Mouse (Mus musculus) megakaryocyte, adult 5-6 weeks (primary cell): ENCODE results near the gene Hoxc6. TPM values are rescaled to one million over a fixed set of nuclear protein-coding genes. Genes with fewer than 3 reads are reported as not detected.

Source experiments
- ATAC-seq: 2 replicates; pipeline ENCODE4 v1.8.0; 2016; ENCODE audit warnings: mild to moderate bottlenecking, inconsistent platforms; ENCODE audit not compliant: poor library complexity, severe bottlenecking
- total RNA-seq, 2 experiments: library from RNA; stranded (forward) in 1 of 2; stranded (reverse) in 1 of 2; fragments of 153-499, 151-499 nt in 1 of 2; fragments of 221-1000, 200-1000 nt in 1 of 2; gene quantifications; 2 replicates each; pipeline versions ENCODE4 v1.2.3 to v1.2.4; 2015 to 2017

Gene Hoxc6
- total RNA-seq, 2 experiments from 2014 or later = not detected

- no peak for ATAC-seq
Observed at GRCm38 (mm10) chr15:103034807-103035547, 36.9 kb downstream of the Hoxc6 start.

- ATAC-seq = no peak
Observed at GRCm38 (mm10) chr15:103035548-103035881, 37.5 kb downstream of the Hoxc6 start.

GRCm38 (mm10) chr15:103037579-103037978 lies 39.5 kb downstream of the Hoxc6 start:
- no peak for ATAC-seq

DNA sequence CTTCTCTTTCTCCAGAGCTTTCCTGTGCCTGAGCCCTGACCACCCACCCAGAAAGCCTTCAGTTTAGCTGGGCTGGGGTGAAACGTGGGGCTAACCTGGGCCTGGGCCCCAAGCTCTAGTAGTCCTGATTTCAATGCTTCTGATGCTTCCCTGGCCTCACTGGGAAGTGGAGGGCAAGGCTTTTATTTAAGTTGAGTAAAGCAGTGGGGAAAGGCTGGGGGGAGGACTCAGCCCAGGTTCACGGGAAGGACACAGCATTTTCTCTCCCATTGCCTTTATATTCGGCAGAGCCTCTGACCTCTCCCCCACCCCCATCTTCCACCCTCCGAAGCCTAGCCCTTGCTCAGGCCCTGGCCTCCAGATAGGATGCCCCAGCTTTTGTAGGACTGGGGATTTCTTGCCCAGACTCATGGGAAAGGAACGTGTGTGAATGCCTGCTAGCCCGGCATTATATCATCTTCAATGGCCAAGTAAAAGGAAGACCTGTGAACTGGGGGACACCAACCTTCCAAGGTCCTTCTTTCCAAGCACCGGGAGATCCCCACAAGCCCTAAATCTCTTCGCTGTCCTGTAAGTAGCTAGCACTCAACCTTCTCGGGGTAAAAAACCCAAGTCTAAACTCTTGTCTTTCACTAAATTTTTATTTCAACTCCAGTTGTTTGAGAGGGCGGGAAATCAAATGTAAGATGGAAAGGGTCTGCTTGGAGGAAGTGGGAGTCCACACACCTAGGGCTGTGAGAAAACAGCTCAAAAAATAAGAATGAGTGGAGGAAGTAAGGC lies 40.8 kb downstream of the Hoxc6 start:
- no peak for ATAC-seq

- no peak for ATAC-seq
Observed at GRCm38 (mm10) chr15:103039609-103040008, 41.6 kb downstream of the Hoxc6 start.

DNA sequence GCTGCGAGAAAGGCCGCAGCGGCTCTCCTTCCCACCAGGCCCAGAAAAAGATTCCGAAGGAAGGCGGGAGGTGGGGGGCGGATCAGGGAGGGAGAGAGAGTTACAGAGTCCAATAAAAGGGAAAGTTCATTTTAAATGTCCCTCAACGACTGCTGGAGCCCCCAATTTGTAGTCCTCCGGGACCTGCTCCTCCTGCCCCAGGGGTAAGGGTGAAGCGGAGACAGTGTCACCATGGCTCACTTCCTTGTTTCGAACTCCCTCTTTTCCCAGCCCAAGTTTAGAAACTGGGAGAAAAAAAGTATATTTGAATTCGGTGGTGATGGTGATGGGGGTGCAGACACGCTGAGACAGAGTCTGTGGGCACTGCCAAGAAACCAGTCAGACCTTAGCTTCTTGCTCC lies 42.5 kb downstream of the Hoxc6 start:
- ATAC-seq = no peak

GRCm38 (mm10) chr15:103041613-103042012 lies 43.6 kb downstream of the Hoxc6 start:
- ATAC-seq = no peak

DNA sequence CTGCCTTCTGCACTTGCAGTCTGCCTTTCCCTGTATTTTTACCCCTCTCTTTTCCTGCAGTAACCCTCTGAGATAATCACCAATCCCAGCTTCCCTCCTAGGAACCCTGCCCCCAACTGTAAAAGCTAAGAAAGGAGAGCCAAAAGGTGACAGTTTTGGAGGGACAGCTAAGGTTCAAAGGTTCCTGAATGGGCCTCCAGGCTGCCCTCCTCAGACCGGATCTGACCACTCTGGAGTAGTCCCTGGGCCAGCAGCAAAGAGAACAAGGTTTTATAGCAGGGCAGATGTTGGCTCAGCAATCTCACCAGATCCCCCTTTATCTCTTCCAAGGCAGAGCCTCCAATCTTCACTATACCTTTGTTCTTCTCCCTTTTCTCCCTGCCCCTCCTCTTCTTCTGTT lies 44.2 kb downstream of the Hoxc6 start:
- ATAC-seq = no peak

DNA sequence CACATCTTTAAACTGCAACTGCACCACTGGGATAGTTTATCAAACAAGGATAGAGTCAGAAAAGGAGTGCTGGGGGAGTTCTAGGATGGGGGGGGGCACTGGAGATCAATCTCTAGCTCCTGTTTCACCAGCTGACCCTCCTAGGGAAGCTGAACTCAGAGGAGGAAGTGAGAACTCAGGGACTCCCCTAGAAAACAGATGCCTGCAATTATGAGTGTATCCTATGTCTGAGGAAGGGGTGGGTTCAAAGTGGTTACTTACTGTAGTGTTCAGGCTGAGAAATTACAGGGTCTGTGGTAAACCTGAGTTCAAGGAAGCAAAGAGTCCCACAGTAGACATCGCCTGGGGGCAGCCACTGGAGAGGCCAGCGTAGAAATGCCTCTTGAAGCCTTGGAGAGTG lies 53.6 kb downstream of the Hoxc6 start:
- no peak for ATAC-seq

DNA sequence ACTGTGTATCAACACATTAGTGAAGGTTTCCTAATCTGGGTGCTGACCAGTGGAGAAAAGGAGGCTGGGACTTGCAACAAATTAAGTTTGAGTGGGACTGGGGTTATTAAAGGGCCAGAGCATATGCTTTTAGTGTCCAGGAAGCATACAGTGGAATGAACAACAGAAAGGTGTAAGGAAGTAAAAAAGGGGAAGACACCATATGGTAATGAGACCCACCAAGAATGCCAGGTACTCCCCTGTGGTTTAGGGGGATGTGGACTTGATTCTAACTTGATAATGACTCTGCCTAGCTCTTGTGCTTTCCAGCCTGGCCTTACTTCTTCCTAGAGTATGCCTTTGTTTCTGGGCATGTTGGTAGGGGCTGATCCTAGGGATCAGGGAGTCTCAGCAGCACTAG lies 55.2 kb downstream of the Hoxc6 start:
- no peak for ATAC-seq

- ATAC-seq = no peak
Observed at GRCm38 (mm10) chr15:103056396-103056795, 58.3 kb downstream of the Hoxc6 start.

GRCm38 (mm10) chr15:103058715-103059114 lies 60.7 kb downstream of the Hoxc6 start:
- no peak for ATAC-seq

GRCm38 (mm10) chr15:103059393-103059992 lies 61.4 kb downstream of the Hoxc6 start:
- ATAC-seq = no peak

GRCm38 (mm10) chr15:103060021-103060340 lies 61.9 kb downstream of the Hoxc6 start:
- no peak for ATAC-seq

GRCm38 (mm10) chr15:103060341-103061130 lies 62.5 kb downstream of the Hoxc6 start:
- no peak for ATAC-seq

- ATAC-seq = no peak
Observed at GRCm38 (mm10) chr15:103061131-103061825, 63.2 kb downstream of the Hoxc6 start.

Other genes with a start within 250 kb of the Hoxc6 start
- not detected in 2 replicates for gene Hoxc13, start 77.2 kb upstream of the Hoxc6 start, total RNA-seq (2015)
- gene Hoxc13, start 77.2 kb upstream of the Hoxc6 start, total RNA-seq (2017) = not detected in 2 replicates
- gene Hoxc12, start 61.5 kb upstream of the Hoxc6 start, total RNA-seq (2015) = not detected in 2 replicates
- gene Hoxc12, start 61.5 kb upstream of the Hoxc6 start, total RNA-seq (2017) = not detected in 2 replicates
- gene Hoxc11, start 43.8 kb upstream of the Hoxc6 start, total RNA-seq (2015) = not detected in 2 replicates
- not detected in 2 replicates for gene Hoxc11, start 43.8 kb upstream of the Hoxc6 start, total RNA-seq (2017)
- gene Hoxc10, start 31.5 kb upstream of the Hoxc6 start, total RNA-seq (2015) = not detected in 2 replicates
- gene Hoxc10, start 31.5 kb upstream of the Hoxc6 start, total RNA-seq (2017) = not detected in 2 replicates
- not detected in 2 replicates for gene Hoxc5, start 30.8 kb upstream of the Hoxc6 start, total RNA-seq (2015)
- gene Hoxc5, start 30.8 kb upstream of the Hoxc6 start, total RNA-seq (2017) = not detected in 2 replicates
- not detected in 2 replicates for gene Hoxc9, start 21.8 kb upstream of the Hoxc6 start, total RNA-seq (2015)
- gene Hoxc9, start 21.8 kb upstream of the Hoxc6 start, total RNA-seq (2017) = not detected in 2 replicates
- not detected in 2 replicates for gene Hoxc8, start 7.7 kb upstream of the Hoxc6 start, total RNA-seq (2015)
- gene Hoxc8, start 7.7 kb upstream of the Hoxc6 start, total RNA-seq (2017) = not detected in 2 replicates
- not detected in 2 replicates for gene Hoxc4, start 20.7 kb downstream of the Hoxc6 start, total RNA-seq (2015)
- gene Hoxc4, start 20.7 kb downstream of the Hoxc6 start, total RNA-seq (2017) = not detected in 2 replicates
- gene Smug1, start 168.8 kb downstream of the Hoxc6 start, total RNA-seq (2015) = 2.8 and 3.9 TPM in 2 replicates
- 3.3 and 3.8 TPM in 2 replicates for gene Smug1, start 168.8 kb downstream of the Hoxc6 start, total RNA-seq (2017)
- gene Cbx5, start 241.6 kb downstream of the Hoxc6 start, total RNA-seq (2015) = 56.0 and 60.5 TPM in 2 replicates
- gene Cbx5, start 241.6 kb downstream of the Hoxc6 start, total RNA-seq (2017) = 113 and 133 TPM in 2 replicates
- 320 and 365 TPM in 2 replicates for gene Hnrnpa1, start 242.2 kb downstream of the Hoxc6 start, total RNA-seq (2015)
- gene Hnrnpa1, start 242.2 kb downstream of the Hoxc6 start, total RNA-seq (2017) = 765 and 767 TPM in 2 replicates